Comparison of ENCODE assay signal across 10 mouse cellular contexts in the genomic region with DNA sequence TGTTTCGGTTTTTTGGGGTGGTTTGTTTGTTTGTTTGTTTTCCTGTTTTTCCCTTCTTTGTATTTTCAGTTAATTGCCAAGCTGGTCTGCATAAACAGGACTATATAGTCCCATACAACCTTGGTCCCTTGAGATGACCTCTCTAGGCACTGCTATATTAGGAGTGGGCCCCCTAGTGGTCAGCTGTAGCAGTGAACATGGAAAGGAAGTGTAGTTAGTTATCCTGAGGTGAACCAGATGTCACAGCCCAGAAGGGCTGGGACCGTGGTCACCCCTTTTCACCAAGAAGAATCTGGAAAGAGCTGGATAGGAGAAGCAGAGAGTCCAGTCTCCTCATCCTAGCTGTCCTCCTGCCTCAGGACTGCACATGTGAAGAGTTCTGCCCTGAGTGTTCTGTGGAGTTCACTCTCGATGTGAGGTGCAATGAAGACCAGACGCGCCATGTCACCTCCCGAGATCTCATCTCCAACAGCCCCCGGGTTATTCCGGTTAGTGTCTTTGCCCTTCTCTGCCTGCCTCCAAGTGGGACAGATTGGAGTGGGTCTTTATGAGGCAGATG. TPM values are rescaled to one million over a fixed set of nuclear protein-coding genes. Genes with fewer than 3 reads are reported as not detected.
DNase-seq lines count a peak whose midpoint lies in the region; ATAC-seq lines count a peak whose summit lies in the region.
"Had no signal": no experiment of that assay in that cellular context is flagged by ENCODE, and none has a peak within 500 bp of the region (broad histone marks: within the 10 kb centered on the region; RNA-seq: fewer than 3 reads in every experiment).

No protein-coding gene starts in this region.

- no peaks in the 10 kb centered on the region for H3K9me3 ChIP-seq in hindbrain, embryonic 10.5 days
- H3K9me3 ChIP-seq in hindbrain, embryonic 12.5 days (replicated peaks) = no peaks in the 10 kb centered on the region
- no peaks in the 10 kb centered on the region for H3K9me3 ChIP-seq in limb, embryonic 11.5 days (ENCODE audit: control insufficient read depth, low read length)
- no peaks in the 10 kb centered on the region for H3K9me3 ChIP-seq in neural tube, embryonic 11.5 days (ENCODE audit: control insufficient read depth, low read length)
- H3K9me3 ChIP-seq: embryonic facial prominence, embryonic 12.5 days had no signal

- peaks cover 68% of the 10 kb centered on the region for H3K36me3 ChIP-seq in hindbrain, embryonic 10.5 days
- peaks cover 60% of the 10 kb centered on the region for H3K36me3 ChIP-seq in hindbrain, embryonic 12.5 days
- peaks cover 5% of the 10 kb centered on the region for H3K36me3 ChIP-seq in limb, embryonic 11.5 days (ENCODE audit: control insufficient read depth, insufficient read depth, low read length)
- peaks cover 13% of the 10 kb centered on the region for H3K36me3 ChIP-seq in neural tube, embryonic 11.5 days (ENCODE audit: control insufficient read depth, insufficient read depth, low read length)

- no peak overlapping the region for H3K27ac ChIP-seq in hindbrain, embryonic 10.5 days
- no peak overlapping the region for H3K27ac ChIP-seq in hindbrain, embryonic 12.5 days
- no peak overlapping the region for H3K27ac ChIP-seq in limb, embryonic 11.5 days (replicated peaks; ENCODE audit: low read depth, low read length)
- no peak overlapping the region for H3K27ac ChIP-seq in neural tube, embryonic 11.5 days (ENCODE audit: low read depth, low read length)
- H3K27ac ChIP-seq: embryonic facial prominence, embryonic 12.5 days had no signal

- no peak for ATAC-seq in hindbrain, embryonic 12.5 days (ENCODE audit: low FRiP score)
- ATAC-seq in CD4-positive, CD25-positive, alpha-beta regulatory T cell, adult 4 months = peak; percentile 56
- no peak for ATAC-seq in limb, embryonic 11.5 days (ENCODE audit: insufficient number of reproducible peaks, low FRiP score, low TSS enrichment, low read depth)
- ATAC-seq in neural tube, embryonic 11.5 days (ENCODE audit: insufficient read depth, low FRiP score, low TSS enrichment) = no peak

- 80% methylated on average over 8 of the region's 8 CpGs for WGBS in hindbrain, embryonic 10.5 days
- 75% methylated on average over 8 of the region's 8 CpGs for WGBS in hindbrain, embryonic 12.5 days
- 73% methylated on average over 8 of the region's 8 CpGs for WGBS in limb, embryonic 11.5 days
- 82% methylated on average over 8 of the region's 8 CpGs for WGBS in neural tube, embryonic 11.5 days

- H3K9ac ChIP-seq in hindbrain, embryonic 12.5 days = no peak overlapping the region
- H3K9ac ChIP-seq in limb, embryonic 11.5 days (ENCODE audit: low read length) = no peak overlapping the region
- H3K9ac ChIP-seq in neural tube, embryonic 11.5 days (ENCODE audit: low read length) = no peak overlapping the region
- H3K9ac ChIP-seq: embryonic facial prominence, embryonic 12.5 days had no signal

- H3K27me3 ChIP-seq in hindbrain, embryonic 10.5 days (ENCODE audit: insufficient read depth, poor library complexity, severe bottlenecking) = no peaks in the 10 kb centered on the region
- H3K27me3 ChIP-seq in hindbrain, embryonic 12.5 days = no peaks in the 10 kb centered on the region
- H3K27me3 ChIP-seq in limb, embryonic 11.5 days (ENCODE audit: control insufficient read depth, insufficient read depth, low read length) = no peaks in the 10 kb centered on the region
- no peaks in the 10 kb centered on the region for H3K27me3 ChIP-seq in neural tube, embryonic 11.5 days (ENCODE audit: control insufficient read depth, insufficient read depth, low read length)
- H3K27me3 ChIP-seq: embryonic facial prominence, embryonic 12.5 days had no signal

- peaks cover 17% of the 10 kb centered on the region for H3K4me1 ChIP-seq in hindbrain, embryonic 10.5 days (replicated peaks)
- H3K4me1 ChIP-seq in hindbrain, embryonic 12.5 days = peaks cover 16% of the 10 kb centered on the region
- H3K4me1 ChIP-seq in limb, embryonic 11.5 days (ENCODE audit: control insufficient read depth, insufficient read depth, low read length) = 0 out of 2 replicates have a peak, but pooled peaks cover 3% of the 10 kb centered on the region
- H3K4me1 ChIP-seq in neural tube, embryonic 11.5 days (ENCODE audit: control insufficient read depth, insufficient read depth, low read length) = peaks cover 4% of the 10 kb centered on the region; the same call in 1 of the 2 replicates

- DNase-seq in hindbrain, embryonic 10.5 days (ENCODE audit: low spot score) = peak; percentile 65
- DNase-seq in adrenal gland, postnatal 25 days = peak; percentile 61
- peak; percentile 74 for DNase-seq in gastrocnemius, postnatal 10 days
- peak; percentile 80 for DNase-seq in limb, embryonic 11.5 days (ENCODE audit: low spot score)
- DNase-seq in neural tube, embryonic 11.5 days (ENCODE audit: low spot score) = peak; percentile 53
- DNase-seq in Muller cell, postnatal 12 days (ENCODE audit: inconsistent ontology term) = no peak

- H3K4me3 ChIP-seq in hindbrain, embryonic 10.5 days = no peak overlapping the region
- H3K4me3 ChIP-seq in hindbrain, embryonic 12.5 days = no peak overlapping the region
- H3K4me3 ChIP-seq in limb, embryonic 11.5 days (ENCODE audit: low read depth, low read length) = no peak overlapping the region
- H3K4me3 ChIP-seq in neural tube, embryonic 11.5 days (ENCODE audit: low read depth, low read length) = no peak overlapping the region
- H3K4me3 ChIP-seq: embryonic facial prominence, embryonic 12.5 days had no signal

- no peak overlapping the region for H3K4me2 ChIP-seq in hindbrain, embryonic 12.5 days (replicated peaks)
- no peak overlapping the region for H3K4me2 ChIP-seq in limb, embryonic 11.5 days (ENCODE audit: low read depth, severe bottlenecking)
- H3K4me2 ChIP-seq in neural tube, embryonic 11.5 days (ENCODE audit: low read depth) = no peak overlapping the region
- H3K4me2 ChIP-seq: embryonic facial prominence, embryonic 12.5 days had no signal

RNA-seq across cellular contexts. Expression of gene Polr2c, which starts 4.2 kb away (rescaled TPM):
- 154 and 169 TPM in 2 replicates for polyA plus RNA-seq in hindbrain, embryonic 10.5 days (2016; fragmentation: Nextera tagmentation; extraction: Ambion mirVana)
- polyA plus RNA-seq in hindbrain, embryonic 12.5 days (2016; fragmentation: Nextera tagmentation; extraction: Ambion mirVana) = 120 and 129 TPM in 2 replicates
- 100 to 1,000 TPM in 1 of 2 experiments, 10 to 100 TPM in 1; 87.2 to 106 TPM for polyA plus RNA-seq in CD4-positive, CD25-positive, alpha-beta regulatory T cell, adult 4 months (2017; shearing (Covaris generic))
- total RNA-seq in adrenal gland, postnatal 25 days (2021) = 62.1 and 66.2 TPM in 2 replicates
- 10 to 100 TPM; 37.6 to 43.6 TPM for total RNA-seq in gastrocnemius, postnatal 10 days (2021)
- 178 and 189 TPM in 2 replicates for polyA plus RNA-seq in limb, embryonic 11.5 days (2014; fragmentation: Nextera tagmentation; extraction: Ambion mirVana)
- 153 TPM in 2 replicates for polyA plus RNA-seq in neural tube, embryonic 11.5 days (2014; fragmentation: Nextera tagmentation; extraction: Ambion mirVana)

RNA-seq across cellular contexts. Expression of gene Dok4, which starts 14.7 kb away (rescaled TPM):
- 14.6 and 16.9 TPM in 2 replicates for polyA plus RNA-seq in hindbrain, embryonic 10.5 days (2016; fragmentation: Nextera tagmentation; extraction: Ambion mirVana)
- polyA plus RNA-seq in hindbrain, embryonic 12.5 days (2016; fragmentation: Nextera tagmentation; extraction: Ambion mirVana) = 28.4 and 29.9 TPM in 2 replicates
- 1 to 10 TPM in 1 of 2 experiments, under 1 TPM in 1; 0.92 to 1.1 TPM for polyA plus RNA-seq in CD4-positive, CD25-positive, alpha-beta regulatory T cell, adult 4 months (2017; shearing (Covaris generic))
- 8.8 and 15.3 TPM in 2 replicates for total RNA-seq in adrenal gland, postnatal 25 days (2021)
- total RNA-seq in gastrocnemius, postnatal 10 days (2021) = 10 to 100 TPM; 11.4 TPM
- 14.6 and 16.4 TPM in 2 replicates for polyA plus RNA-seq in limb, embryonic 11.5 days (2014; fragmentation: Nextera tagmentation; extraction: Ambion mirVana)
- 16.3 and 18.5 TPM in 2 replicates for polyA plus RNA-seq in neural tube, embryonic 11.5 days (2014; fragmentation: Nextera tagmentation; extraction: Ambion mirVana)

RNA-seq across cellular contexts. Expression of gene Ciapin1, which starts 23.3 kb away (rescaled TPM):
- 181 and 194 TPM in 2 replicates for polyA plus RNA-seq in hindbrain, embryonic 10.5 days (2016; fragmentation: Nextera tagmentation; extraction: Ambion mirVana)
- 169 and 178 TPM in 2 replicates for polyA plus RNA-seq in hindbrain, embryonic 12.5 days (2016; fragmentation: Nextera tagmentation; extraction: Ambion mirVana)
- 100 to 1,000 TPM in 1 of 2 experiments, 10 to 100 TPM in 1; 79.2 to 108 TPM for polyA plus RNA-seq in CD4-positive, CD25-positive, alpha-beta regulatory T cell, adult 4 months (2017; shearing (Covaris generic))
- 112 and 175 TPM in 2 replicates for total RNA-seq in adrenal gland, postnatal 25 days (2021)
- 10 to 100 TPM; 32.5 to 33.1 TPM for total RNA-seq in gastrocnemius, postnatal 10 days (2021)
- polyA plus RNA-seq in limb, embryonic 11.5 days (2014; fragmentation: Nextera tagmentation; extraction: Ambion mirVana) = 129 and 131 TPM in 2 replicates
- polyA plus RNA-seq in neural tube, embryonic 11.5 days (2014; fragmentation: Nextera tagmentation; extraction: Ambion mirVana) = 160 and 168 TPM in 2 replicates

RNA-seq across cellular contexts. Expression of gene Coq9, which starts 23.3 kb away (rescaled TPM):
- 52.2 and 52.3 TPM in 2 replicates for polyA plus RNA-seq in hindbrain, embryonic 10.5 days (2016; fragmentation: Nextera tagmentation; extraction: Ambion mirVana)
- 52.6 and 55.3 TPM in 2 replicates for polyA plus RNA-seq in hindbrain, embryonic 12.5 days (2016; fragmentation: Nextera tagmentation; extraction: Ambion mirVana)
- 10 to 100 TPM; 45.6 to 67.5 TPM for polyA plus RNA-seq in CD4-positive, CD25-positive, alpha-beta regulatory T cell, adult 4 months (2017; shearing (Covaris generic))
- total RNA-seq in adrenal gland, postnatal 25 days (2021) = 199 and 209 TPM in 2 replicates
- total RNA-seq in gastrocnemius, postnatal 10 days (2021) = 100 to 1,000 TPM; 255 to 307 TPM
- polyA plus RNA-seq in limb, embryonic 11.5 days (2014; fragmentation: Nextera tagmentation; extraction: Ambion mirVana) = 63.5 and 64.0 TPM in 2 replicates
- 54.0 and 59.3 TPM in 2 replicates for polyA plus RNA-seq in neural tube, embryonic 11.5 days (2014; fragmentation: Nextera tagmentation; extraction: Ambion mirVana)

RNA-seq across cellular contexts. Expression of gene Ccl17, which starts 51.2 kb away (rescaled TPM):
- polyA plus RNA-seq in hindbrain, embryonic 10.5 days (2016; fragmentation: Nextera tagmentation; extraction: Ambion mirVana) = not detected in 2 replicates
- not detected in 2 replicates for polyA plus RNA-seq in hindbrain, embryonic 12.5 days (2016; fragmentation: Nextera tagmentation; extraction: Ambion mirVana)
- not detected for polyA plus RNA-seq in CD4-positive, CD25-positive, alpha-beta regulatory T cell, adult 4 months (2017; shearing (Covaris generic))
- 0.70 TPM in 1 of 2 replicates, not detected in the other for total RNA-seq in adrenal gland, postnatal 25 days (2021)
- total RNA-seq in gastrocnemius, postnatal 10 days (2021) = not detected
- not detected in 2 replicates for polyA plus RNA-seq in limb, embryonic 11.5 days (2014; fragmentation: Nextera tagmentation; extraction: Ambion mirVana)
- not detected in 2 replicates for polyA plus RNA-seq in neural tube, embryonic 11.5 days (2014; fragmentation: Nextera tagmentation; extraction: Ambion mirVana)
- polyA plus RNA-seq: embryonic facial prominence, embryonic 12.5 days; stomach, embryonic 14.5 days had no signal
